Mouse (Mus musculus) adipocyte (in vitro differentiated cells): Measurements from ENCODE around the gene Clcnkb.

Experiments
- DNase-seq: peaks from one replicate; pipeline ENCODE4 v3.0.0-alpha.2; 2016; ENCODE audit warnings: low spot score

The Clcnkb gene

GRCm38 (mm10) chr4:141415924-141416323 is at the start of gene Clcnkb:
TSS of gene Clcnkb (minus strand) at chr4:141416014.
- DNase-seq: no peak

- no peak for DNase-seq
Observed at GRCm38 (mm10) chr4:141464722-141465121, 48.9 kb upstream of the Clcnkb start.

- DNase-seq: no peak
Observed at GRCm38 (mm10) chr4:141463472-141463871, 47.7 kb upstream of the Clcnkb start.

GRCm38 (mm10) chr4:141461576-141461975 is 45.8 kb upstream of the Clcnkb start:
- DNase-seq: no peak

GRCm38 (mm10) chr4:141461088-141461487 is 45.3 kb upstream of the Clcnkb start:
- DNase-seq: no peak

GRCm38 (mm10) chr4:141460481-141460880 is 44.7 kb upstream of the Clcnkb start:
- no peak for DNase-seq

- DNase-seq: no peak
Observed at GRCm38 (mm10) chr4:141459766-141460165, 44.0 kb upstream of the Clcnkb start.

GRCm38 (mm10) chr4:141458888-141459287 is 43.1 kb upstream of the Clcnkb start:
- DNase-seq: no peak

- DNase-seq: peak; percentile 17
Observed at GRCm38 (mm10) chr4:141458236-141458635, 42.4 kb upstream of the Clcnkb start.

- no peak for DNase-seq
Observed at GRCm38 (mm10) chr4:141456193-141456938, 40.6 kb upstream of the Clcnkb start.

- no peak for DNase-seq
Observed at GRCm38 (mm10) chr4:141455526-141455925, 39.7 kb upstream of the Clcnkb start.

- DNase-seq: peak; percentile 62
Observed at GRCm38 (mm10) chr4:141454581-141455350, 39.0 kb upstream of the Clcnkb start.

- no peak for DNase-seq
Observed at GRCm38 (mm10) chr4:141451916-141452450, 36.2 kb upstream of the Clcnkb start.

- DNase-seq: no peak
Observed at GRCm38 (mm10) chr4:141451251-141451650, 35.4 kb upstream of the Clcnkb start.

- no peak for DNase-seq
Observed at GRCm38 (mm10) chr4:141446211-141446610, 30.4 kb upstream of the Clcnkb start.

- no peak for DNase-seq
Observed at GRCm38 (mm10) chr4:141445328-141445720, 29.5 kb upstream of the Clcnkb start.

GRCm38 (mm10) chr4:141444451-141445327 is 28.9 kb upstream of the Clcnkb start, which contains the start of gene Zbtb17:
TSS of gene Zbtb17 (plus strand) at chr4:141444654.
- DNase-seq: peak; percentile 82

- no peak for DNase-seq
Observed at GRCm38 (mm10) chr4:141443641-141444429, 28.0 kb upstream of the Clcnkb start.

GRCm38 (mm10) chr4:141440877-141441276 is 25.1 kb upstream of the Clcnkb start:
- DNase-seq: no peak

- DNase-seq: no peak
Observed at GRCm38 (mm10) chr4:141439083-141439803, 23.4 kb upstream of the Clcnkb start.
